Mouse (Mus musculus) right cerebral cortex, adult 2 months (tissue): ENCODE measurements around the gene Tesk2.

Experiments
- DNase-seq, 2 experiments: peaks; one replicate each; pipeline ENCODE4 v3.0.0; 2021 to 2022; ENCODE audit warnings: low spot score in 2 of 2

The Tesk2 gene

GRCm38 (mm10) chr4:116712536-116712935 lies 8.2 kb upstream of the Tesk2 start:
- no peak for DNase-seq

- peak; percentile 72 to 73 for DNase-seq
These were observed 1.4 kb upstream of the Tesk2 start for GRCm38 (mm10) chr4:116719396-116719795.

- peak in 1 of 2 experiments; percentile 9 for DNase-seq
These were observed 415 bp downstream of the Tesk2 start for GRCm38 (mm10) chr4:116721098-116721628.

DNA sequence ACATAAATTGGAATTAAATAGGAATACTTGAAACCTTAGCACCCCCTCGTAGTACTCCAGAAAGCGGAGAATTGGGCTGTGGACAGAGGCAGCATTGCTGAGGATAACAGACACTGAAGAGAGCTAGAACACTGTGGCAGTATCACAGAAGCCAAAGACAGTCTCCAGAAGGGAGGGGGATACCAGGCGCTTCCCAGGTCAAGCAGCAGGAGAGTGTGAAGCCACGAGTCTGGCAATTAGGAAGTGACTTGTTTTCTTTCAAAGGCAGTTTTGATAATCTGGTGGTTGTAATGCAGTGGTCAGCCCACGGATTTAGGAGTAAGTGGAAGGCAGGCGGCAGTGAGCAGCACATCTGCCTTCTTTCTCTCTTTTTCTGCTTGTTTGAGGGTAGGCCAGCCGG lies 1.5 kb downstream of the Tesk2 start:
- DNase-seq, result no peak

DNA sequence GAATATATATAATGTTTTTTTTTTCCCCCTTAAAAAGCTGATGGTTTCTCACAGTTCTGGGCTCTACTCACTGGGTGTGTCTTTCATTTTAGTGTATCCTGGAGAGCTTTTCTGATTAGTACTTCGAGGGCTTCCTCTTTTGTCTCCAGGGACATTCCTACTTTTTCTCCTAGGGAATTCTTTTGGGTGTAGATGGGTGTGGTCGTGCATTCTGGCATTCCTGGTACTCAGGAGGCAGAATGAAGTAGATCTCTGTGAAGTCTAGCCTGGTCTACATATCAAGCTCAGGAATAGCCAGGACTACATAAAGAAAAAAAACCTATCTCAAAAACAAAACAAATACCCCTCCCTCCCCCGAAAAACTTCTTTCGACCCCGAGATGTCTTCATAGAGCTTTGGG lies 4.7 kb downstream of the Tesk2 start:
- DNase-seq, result no peak

- DNase-seq, result no peak
These were observed 6.7 kb downstream of the Tesk2 start for GRCm38 (mm10) chr4:116727401-116727800.

DNA sequence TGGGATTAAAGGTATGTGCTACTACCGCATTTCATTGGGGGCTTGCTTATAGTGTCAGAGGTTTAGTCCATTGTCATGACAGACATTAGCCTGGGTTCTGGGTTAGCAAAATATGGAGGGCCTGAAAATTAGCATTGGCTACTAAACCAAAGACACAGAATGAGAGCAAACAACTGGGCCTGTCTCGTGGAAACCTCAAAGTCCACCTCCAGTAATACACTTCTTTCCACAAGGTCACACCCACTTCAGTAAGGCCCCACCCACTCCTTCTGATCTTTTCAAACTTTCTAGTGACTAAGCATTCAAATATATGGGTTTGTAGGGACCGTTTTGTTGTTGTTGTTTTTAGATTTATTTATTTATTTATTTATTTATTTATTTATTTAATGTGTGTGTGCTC lies 8.8 kb downstream of the Tesk2 start:
- no peak for DNase-seq

DNA sequence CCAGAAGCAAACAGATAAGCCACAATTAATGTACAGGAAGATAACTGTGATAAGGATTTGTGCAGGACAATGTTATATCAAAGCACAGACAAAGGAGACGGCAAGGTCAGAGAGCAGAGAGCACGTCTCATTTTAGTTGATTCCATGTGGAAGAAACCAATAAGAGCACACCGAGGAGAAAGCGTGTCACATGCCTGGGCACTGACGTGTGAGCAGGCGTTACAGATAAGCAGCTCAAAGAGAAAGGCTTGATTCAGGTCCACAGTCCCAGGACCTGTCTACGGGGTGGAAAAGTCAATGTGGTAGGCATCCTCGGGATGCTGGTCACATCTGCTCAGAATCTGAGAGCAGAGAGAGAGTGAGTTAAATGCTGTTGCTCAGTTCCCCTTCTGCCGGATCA lies 10.3 kb downstream of the Tesk2 start:
- DNase-seq, result no peak

DNA sequence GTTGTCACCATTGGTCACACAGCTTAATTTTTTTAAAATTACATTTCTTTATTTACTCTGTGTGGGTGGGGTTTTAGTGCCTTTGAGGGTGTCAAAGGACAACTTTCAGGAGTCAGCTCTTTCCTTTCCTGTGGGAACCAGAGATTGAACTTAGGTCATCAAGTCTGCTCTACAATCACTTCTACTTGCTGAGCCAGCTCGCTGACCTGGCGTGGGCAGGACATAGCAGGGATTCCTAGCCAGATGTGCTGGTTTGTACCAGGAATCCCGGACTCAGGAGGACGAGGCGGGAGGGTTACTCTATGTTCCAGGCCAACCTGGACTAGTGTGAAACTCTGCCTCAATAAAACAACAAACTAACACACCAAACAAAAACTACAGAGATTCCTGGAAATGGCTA lies 11.6 kb downstream of the Tesk2 start:
- DNase-seq, result no peak

- DNase-seq, result no peak
These were observed 14.2 kb downstream of the Tesk2 start for GRCm38 (mm10) chr4:116734996-116735395.

- DNase-seq, result peak in 1 of 2 experiments; percentile 25
These were observed 18.4 kb downstream of the Tesk2 start for GRCm38 (mm10) chr4:116738972-116739751.

DNA sequence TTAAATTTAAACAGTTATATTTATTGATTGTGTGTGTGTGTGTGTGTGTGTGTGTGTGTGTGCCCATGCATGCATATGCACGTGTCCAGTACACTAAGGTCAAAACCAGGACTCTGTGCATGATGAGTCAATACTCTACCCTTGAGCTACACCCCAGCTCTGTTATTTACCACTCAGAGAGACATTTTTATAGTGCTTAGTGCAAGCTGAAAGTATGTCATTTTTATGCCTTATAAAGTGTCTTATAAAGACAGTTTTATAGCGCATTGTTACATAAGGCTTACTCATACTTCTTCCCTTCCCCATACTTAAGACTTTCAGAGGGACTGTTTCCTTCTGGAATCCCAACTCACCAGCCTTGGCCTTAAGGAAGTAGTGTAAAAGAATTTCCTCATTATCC lies 29.0 kb downstream of the Tesk2 start:
- DNase-seq, result no peak

DNA sequence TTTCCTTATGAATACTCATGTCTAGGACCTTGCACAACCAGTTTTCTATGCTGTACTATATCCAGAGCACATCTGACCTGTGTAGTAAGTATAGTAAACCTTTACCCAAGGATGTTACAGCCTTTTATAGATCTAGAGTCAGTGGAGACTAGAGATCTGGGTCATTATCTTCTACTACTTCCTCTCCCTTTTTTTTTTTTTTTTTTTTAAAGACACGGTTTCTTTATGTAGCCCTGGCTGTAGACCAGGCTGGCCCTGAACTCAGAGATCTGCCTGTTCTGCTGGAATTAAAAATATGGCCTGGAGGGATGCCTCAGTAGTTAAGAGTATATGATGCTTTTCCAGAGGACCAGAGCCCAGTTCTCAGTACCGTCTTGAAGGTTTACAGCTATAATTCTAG lies 41.2 kb downstream of the Tesk2 start:
- DNase-seq, result no peak

- no peak for DNase-seq
These were observed 43.3 kb downstream of the Tesk2 start for GRCm38 (mm10) chr4:116764001-116764400.

DNA sequence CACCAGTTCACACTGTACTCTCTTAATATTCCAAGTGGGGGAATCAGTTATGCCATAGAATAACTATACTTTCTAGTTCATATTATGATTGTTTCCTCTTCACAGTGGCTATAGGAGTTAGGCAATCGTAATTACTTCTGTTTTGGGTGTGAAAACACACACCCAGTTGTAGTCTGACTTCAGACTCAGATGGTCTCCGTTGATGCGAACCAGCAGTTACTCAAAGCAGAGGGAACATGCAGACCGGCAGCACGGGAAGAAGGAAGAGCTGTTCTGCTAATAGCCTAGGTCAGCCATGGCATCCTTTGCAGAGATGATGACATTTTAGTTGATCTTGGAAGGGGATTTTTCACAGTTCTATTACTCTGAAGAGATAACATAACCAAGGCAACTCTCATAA lies 47.8 kb downstream of the Tesk2 start:
- DNase-seq, result no peak

- DNase-seq, result no peak
These were observed 48.3 kb downstream of the Tesk2 start for GRCm38 (mm10) chr4:116769060-116769459.

DNA sequence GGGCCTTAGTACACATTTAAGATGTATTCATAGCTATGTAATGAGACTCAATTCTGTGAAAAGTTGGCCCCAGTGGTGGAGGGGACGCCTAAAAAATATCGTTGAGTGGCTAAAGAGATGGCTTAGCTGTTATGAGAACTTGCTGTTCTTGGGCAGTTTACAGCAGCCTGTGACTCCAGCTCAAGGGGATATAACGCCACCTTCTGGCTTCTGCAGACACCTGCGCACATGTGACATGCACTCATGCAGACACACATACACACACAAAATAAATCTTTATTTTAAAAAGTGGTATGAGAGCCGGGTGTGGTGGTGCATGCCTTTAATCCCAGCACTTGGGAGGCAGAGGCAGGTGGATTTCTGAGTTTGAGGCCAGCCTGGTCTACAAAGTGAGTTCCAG lies 55.6 kb downstream of the Tesk2 start:
- no peak for DNase-seq

DNA sequence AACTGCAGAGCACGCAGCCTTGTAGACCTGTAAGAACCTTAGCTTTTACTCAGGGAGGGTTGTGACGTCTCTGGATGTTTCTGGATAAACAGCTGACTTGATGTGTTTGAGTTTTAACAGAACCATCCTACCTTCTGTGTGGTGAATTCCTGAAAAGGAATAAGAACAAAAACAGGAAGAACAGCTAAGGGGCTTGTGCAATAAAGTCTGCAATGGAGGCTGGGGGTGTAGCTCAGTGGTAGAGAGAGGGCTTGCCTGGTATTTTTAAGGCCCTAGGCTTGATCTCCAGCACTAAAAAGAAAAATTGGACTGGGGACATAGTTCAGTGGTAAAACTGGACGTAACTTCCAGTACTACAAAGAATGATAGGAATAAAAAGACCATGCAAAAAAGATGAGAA lies 56.3 kb downstream of the Tesk2 start:
- DNase-seq, result no peak

DNA sequence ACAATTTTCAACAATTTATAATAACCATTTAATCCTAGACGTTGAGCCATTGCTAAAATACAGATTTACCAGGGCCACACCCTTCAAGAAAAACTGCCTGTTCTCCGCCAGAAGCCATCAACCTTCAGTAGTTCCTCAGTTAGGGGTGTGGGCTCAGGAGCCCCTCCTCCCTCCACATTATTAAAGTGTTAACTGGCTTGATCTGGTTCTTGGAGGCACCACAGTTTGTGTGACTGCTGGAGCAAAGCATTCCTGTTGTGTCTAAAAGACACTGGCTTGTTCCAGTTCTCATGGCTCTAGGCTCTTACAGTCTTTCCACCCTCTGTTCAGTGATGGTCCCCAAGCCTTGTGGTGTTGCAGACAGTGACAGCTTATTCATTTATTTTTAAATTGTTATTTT lies 59.8 kb downstream of the Tesk2 start:
- no peak for DNase-seq

- DNase-seq, result no peak
These were observed 60.6 kb downstream of the Tesk2 start for GRCm38 (mm10) chr4:116781366-116781765.

GRCm38 (mm10) chr4:116782171-116782570 lies 61.4 kb downstream of the Tesk2 start:
- no peak for DNase-seq

DNA sequence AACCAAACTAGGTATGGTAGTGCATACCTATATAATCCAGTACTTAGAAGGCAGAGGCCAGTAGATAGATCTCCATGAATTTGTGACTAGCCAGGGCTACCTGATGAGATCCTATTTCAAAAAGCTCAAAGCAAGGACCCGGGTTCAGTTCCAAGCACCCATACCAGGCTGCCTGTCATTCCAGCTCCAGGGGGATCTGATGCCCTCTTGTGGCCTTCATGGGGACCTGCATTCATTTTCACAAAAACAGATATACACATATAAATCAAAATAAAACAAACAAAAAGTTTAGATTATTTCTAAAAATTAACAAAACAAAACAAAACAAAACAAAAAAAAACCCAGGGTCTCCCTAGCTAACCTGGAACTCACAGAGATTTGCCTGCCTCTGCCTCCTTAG lies 65.8 kb downstream of the Tesk2 start:
- no peak for DNase-seq

- peak; percentile 18 to 23 for DNase-seq
These were observed 67.4 kb downstream of the Tesk2 start for GRCm38 (mm10) chr4:116787985-116788760.
